Mouse (Mus musculus): ENCODE measurements around the gene Il23r.

Il23r gene

GRCm38 (mm10) chr6:67421761-67422160, 69.9 kb downstream of the Il23r start:
- DNase-seq: no peak

- DNase-seq: no peak
These were observed 75.1 kb downstream of the Il23r start for GRCm38 (mm10) chr6:67416557-67416956.

- DNase-seq: no peak
These were observed 76.4 kb downstream of the Il23r start for GRCm38 (mm10) chr6:67415276-67415675.

GRCm38 (mm10) chr6:67413378-67413777, 78.3 kb downstream of the Il23r start:
- DNase-seq: no peak

DNA sequence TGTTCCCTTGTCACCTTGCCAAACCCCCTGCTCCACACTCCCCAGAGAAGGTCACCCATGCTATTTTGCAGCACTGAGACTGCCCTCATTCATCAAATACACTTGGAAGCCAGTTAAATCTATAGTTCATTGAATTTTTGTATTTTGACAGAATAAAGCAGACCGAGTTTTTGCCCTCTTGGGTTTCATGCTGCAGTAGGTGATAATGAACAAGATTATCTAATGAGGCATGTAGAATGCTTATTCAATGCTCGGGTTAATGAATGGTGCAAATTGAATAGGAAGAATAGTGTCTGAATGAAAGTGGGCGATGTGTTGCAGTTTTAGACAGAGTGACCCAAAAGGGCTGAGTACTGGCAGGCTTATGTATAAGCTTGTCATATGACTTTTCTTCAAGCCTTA, 86.4 kb downstream of the Il23r start:
- DNase-seq: no peak

GRCm38 (mm10) chr6:67399551-67399950, 92.1 kb downstream of the Il23r start:
- no peak for DNase-seq

GRCm38 (mm10) chr6:67375982-67376391, 115.7 kb downstream of the Il23r start, which contains the start of gene Il12rb2:
Gene Il12rb2 (minus strand): TSS chr6:67376188.
- no peak for DNase-seq
